Mouse (Mus musculus): ENCODE data around the gene Clasrp. TPM values are rescaled to one million over a fixed set of nuclear protein-coding genes. Genes with fewer than 3 reads are reported as not detected.
"Not testable (repeated sequence)": the region's sequence is repeated elsewhere in the genome, so short reads cannot be mapped to it uniquely, and the experiment has no call there.

The Clasrp gene
- polyA plus RNA-seq, 1 experiment: 140 TPM

- Histone ChIP-seq H3K4me3 (ENCODE audit: insufficient read depth, low read length) (no peak overlapping the region), H3K4me1 (ENCODE audit: control insufficient read depth, insufficient read depth, low read length) (no peaks in the 10 kb centered on the region), H3K27ac (ENCODE audit: insufficient read depth, low read length) (no peak overlapping the region)
- TF ChIP-seq POLR2A (IDR thresholded peaks at IDR 0.05; ENCODE audit: extremely low read depth, insufficient read depth, low read length) (no peak), CTCF (IDR thresholded peaks at IDR 0.05; ENCODE audit: extremely low read depth, insufficient read depth, low read length) (no peak)
Measured at GRCm38 (mm10) chr7:19615036-19615577, 10.8 kb upstream of the Clasrp start.

DNA sequence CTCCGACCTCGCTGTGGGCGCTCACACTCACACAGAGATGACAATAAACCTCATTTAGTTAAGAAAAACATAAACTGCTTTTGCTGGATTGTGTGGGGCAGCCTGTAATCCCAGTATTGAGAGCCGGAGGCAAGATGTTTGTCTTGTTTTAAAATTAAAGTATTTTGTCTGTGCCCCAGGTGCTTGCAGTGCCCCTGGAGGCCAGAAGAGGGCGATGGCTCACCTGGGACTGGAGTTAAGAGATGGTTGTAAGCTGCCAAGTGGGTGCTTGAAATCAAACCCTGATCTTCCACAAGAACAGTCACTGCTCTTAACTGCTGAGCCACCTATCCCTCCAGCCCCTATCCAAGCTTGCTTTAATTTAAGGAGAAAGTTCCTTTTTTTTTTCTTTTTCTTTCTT, 6.7 kb upstream of the Clasrp start:
- Histone ChIP-seq H3K4me3 (ENCODE audit: insufficient read depth, low read length) (no peak overlapping the region), H3K4me1 (ENCODE audit: control insufficient read depth, insufficient read depth, low read length) (no peaks in the 10 kb centered on the region), H3K27ac (ENCODE audit: insufficient read depth, low read length) (no peak overlapping the region)
- no peak for TF ChIP-seq POLR2A (IDR thresholded peaks at IDR 0.05; ENCODE audit: extremely low read depth, insufficient read depth, low read length)
- TF ChIP-seq CTCF (IDR thresholded peaks at IDR 0.05; ENCODE audit: extremely low read depth, insufficient read depth, low read length): no peak

DNA sequence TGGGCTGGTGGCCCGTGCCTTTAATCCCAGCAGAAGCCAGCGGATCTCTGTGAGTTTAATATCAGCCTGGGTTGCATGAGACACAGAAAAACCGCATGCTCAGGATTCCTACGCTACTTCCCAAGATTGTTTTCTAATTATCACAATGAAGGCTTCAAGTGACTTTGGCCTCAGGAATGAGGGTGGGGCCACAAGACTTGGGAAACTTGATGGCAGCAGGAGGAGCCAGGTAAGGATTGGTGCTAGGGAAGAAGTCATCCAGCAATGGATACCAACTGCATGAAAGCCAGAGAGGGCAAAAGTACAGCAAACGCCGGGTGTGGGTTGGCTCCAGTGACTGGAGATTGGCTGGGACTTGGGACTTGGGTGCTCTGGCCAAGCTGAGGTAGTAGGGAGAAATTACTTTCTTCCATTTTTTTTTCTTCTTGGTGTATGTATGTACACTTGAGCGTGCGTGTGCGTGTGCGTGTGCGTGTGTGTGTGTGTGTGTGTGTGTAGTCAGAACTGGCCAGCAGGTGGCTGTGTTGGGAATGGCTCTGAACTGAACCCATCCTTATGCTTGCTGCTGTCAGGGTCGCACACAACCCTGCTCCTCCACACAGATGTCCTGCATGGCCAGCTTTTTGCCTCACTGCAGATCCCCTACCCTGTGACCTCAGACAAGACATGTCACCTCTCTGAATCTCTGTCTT, 5.5 kb upstream of the Clasrp start:
- no peak overlapping the region for H3K27ac ChIP-seq (ENCODE audit: insufficient read depth, low read length)
- H3K4me1 ChIP-seq (ENCODE audit: control insufficient read depth, insufficient read depth, low read length): no peaks in the 10 kb centered on the region
- TF ChIP-seq CTCF (IDR thresholded peaks at IDR 0.05; ENCODE audit: extremely low read depth, insufficient read depth, low read length) (no peak), POLR2A (IDR thresholded peaks at IDR 0.05; ENCODE audit: extremely low read depth, insufficient read depth, low read length) (no peak)
- H3K4me3 ChIP-seq (ENCODE audit: insufficient read depth, low read length): no peak overlapping the region

DNA sequence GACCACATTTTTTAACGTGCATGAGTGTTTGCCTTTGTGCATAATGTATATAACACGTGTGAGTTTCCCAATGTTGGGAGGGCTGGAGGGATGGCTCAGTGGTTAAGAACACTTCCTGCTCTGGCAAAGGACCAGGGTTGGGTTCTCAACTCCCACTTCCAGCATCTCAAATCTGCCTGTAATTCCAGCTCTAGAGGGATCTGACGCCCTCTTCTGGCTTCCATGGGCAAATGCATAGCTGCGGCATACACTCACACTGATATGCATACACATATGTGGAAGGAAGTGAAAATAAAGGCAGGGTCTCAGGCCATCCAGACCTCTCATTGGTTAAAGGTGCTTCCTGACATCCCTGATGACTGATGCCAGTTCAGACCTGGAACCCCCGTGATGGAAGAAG, 3.0 kb upstream of the Clasrp start:
- H3K4me1 ChIP-seq (ENCODE audit: control insufficient read depth, insufficient read depth, low read length): peaks cover 9% of the 10 kb centered on the region
- TF ChIP-seq POLR2A (IDR thresholded peaks at IDR 0.05; ENCODE audit: extremely low read depth, insufficient read depth, low read length) (no peak), CTCF (IDR thresholded peaks at IDR 0.05; ENCODE audit: extremely low read depth, insufficient read depth, low read length) (no peak)
- H3K4me3 ChIP-seq (ENCODE audit: insufficient read depth, low read length): no peak overlapping the region
- H3K27ac ChIP-seq (ENCODE audit: insufficient read depth, low read length): no peak overlapping the region

DNA sequence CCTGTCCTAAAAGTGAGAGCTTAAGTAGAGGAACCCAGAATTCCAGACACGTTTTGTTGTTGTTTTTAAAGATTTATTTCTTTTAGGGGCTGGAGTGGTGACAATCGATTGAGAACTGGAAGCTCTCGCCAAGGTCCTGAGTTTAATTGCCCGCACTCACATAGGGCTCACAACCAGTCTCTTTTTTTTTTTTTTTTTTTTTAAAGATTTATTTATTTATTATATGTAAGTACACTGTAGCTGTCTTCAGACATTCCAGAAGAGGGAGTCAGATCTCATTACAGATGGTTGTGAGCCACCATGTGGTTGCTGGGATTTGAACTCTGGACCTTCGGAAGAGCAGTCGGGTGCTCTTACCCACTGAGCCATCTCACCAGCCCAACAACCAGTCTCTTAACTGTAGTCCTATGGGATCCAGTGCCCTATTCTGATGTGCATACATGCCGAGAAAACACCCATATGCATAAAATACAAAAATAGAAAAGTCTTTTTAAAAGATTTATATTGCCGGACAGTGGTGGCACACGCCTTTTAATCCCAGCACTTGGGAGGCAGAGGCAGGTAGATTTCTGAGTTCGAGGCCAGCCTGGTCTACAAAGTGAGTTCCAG, 424 bp upstream of the Clasrp start:
- H3K27ac ChIP-seq (ENCODE audit: insufficient read depth, low read length): not testable (repeated sequence)
- H3K4me1 ChIP-seq (ENCODE audit: control insufficient read depth, insufficient read depth, low read length): peaks cover 14% of the 10 kb centered on the region
- H3K4me3 ChIP-seq (ENCODE audit: insufficient read depth, low read length): peak overlapping the region; percentile 95

- H3K4me3 ChIP-seq (ENCODE audit: insufficient read depth, low read length): peak overlapping the region; percentile 95; the same call in 1 of the 2 replicates
Measured at GRCm38 (mm10) chr7:19603055-19603454, 1.2 kb downstream of the Clasrp start.

GRCm38 (mm10) chr7:19600562-19600961, 3.7 kb downstream of the Clasrp start:
- Histone ChIP-seq H3K27ac (ENCODE audit: insufficient read depth, low read length) (0 out of 2 replicates have a peak overlapping the region, but pooled peaks have one; percentile 75), H3K4me1 (ENCODE audit: control insufficient read depth, insufficient read depth, low read length) (peaks cover 14% of the 10 kb centered on the region), H3K4me3 (ENCODE audit: insufficient read depth, low read length) (no peak overlapping the region)
- TF ChIP-seq CTCF (IDR thresholded peaks at IDR 0.05; ENCODE audit: extremely low read depth, insufficient read depth, low read length) (no peak), POLR2A (IDR thresholded peaks at IDR 0.05; ENCODE audit: extremely low read depth, insufficient read depth, low read length) (no peak)

More at GRCm38 (mm10) chr7:19603055-19603454, 1.2 kb downstream of the Clasrp start:
- Histone ChIP-seq H3K27ac (ENCODE audit: insufficient read depth, low read length) (no peak overlapping the region; the same call in 1 of the 2 replicates), H3K4me1 (ENCODE audit: control insufficient read depth, insufficient read depth, low read length) (peaks cover 14% of the 10 kb centered on the region)
- no peak for TF ChIP-seq POLR2A (IDR thresholded peaks at IDR 0.05; ENCODE audit: extremely low read depth, insufficient read depth, low read length)
- no peak for TF ChIP-seq CTCF (IDR thresholded peaks at IDR 0.05; ENCODE audit: extremely low read depth, insufficient read depth, low read length)

DNA sequence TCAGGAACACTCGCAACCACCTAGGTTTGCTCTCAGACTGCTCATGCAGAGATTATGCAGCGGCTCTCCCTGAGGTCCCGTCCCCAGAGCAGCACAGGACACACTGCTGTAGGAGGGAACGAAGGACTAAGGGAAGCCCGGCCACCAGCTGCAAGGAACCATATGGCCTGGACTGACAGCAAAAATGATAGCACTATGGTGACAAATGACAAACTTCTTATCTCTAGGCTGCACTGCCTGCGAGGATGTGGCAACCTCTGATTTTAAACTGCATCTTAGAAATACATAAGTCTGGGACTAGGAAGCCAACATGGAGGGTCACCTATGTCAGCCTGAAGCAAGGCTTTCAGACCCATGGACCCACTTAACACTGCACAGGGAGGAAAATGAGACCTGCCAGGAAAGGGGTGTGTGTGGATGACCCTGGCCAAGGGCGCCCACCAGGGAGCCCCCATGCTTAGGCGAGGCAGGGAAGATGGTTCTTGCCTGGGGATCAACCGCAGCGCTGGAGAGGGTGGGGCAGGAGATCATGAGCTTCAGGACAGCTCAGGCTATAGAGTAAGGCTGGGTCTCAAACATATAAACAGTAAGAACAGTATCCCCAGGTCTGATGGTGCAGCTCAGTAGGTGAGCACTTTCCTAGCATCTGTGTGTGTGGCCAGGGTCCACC, 11.1 kb downstream of the Clasrp start:
- H3K27ac ChIP-seq (ENCODE audit: insufficient read depth, low read length): no peak overlapping the region
- TF ChIP-seq CTCF (IDR thresholded peaks at IDR 0.05; ENCODE audit: extremely low read depth, insufficient read depth, low read length): no peak
- TF ChIP-seq POLR2A (IDR thresholded peaks at IDR 0.05; ENCODE audit: extremely low read depth, insufficient read depth, low read length): no peak
- no peak overlapping the region for H3K4me3 ChIP-seq (ENCODE audit: insufficient read depth, low read length)
- peaks cover 3% of the 10 kb centered on the region for H3K4me1 ChIP-seq (ENCODE audit: control insufficient read depth, insufficient read depth, low read length)

DNA sequence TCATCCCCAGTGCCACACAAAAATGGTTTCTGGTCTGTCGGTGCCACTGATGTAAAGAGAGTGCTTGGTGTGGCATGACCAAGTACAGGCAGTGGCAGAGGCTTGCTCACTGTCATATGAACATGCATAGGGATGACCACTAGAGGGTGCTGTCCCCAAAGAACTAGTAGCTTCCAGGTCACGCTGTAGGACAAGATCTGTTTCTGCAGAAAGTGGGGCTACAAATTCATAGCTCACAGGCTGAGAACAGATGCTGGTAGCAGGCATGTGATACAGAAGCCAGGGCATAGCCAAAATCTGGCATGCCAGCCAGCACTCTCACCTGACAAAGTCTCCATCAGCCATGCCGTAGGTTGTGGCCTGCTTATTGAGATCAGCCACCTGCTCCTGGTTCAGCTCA, 14.4 kb downstream of the Clasrp start:
- TF ChIP-seq CTCF (IDR thresholded peaks at IDR 0.05; ENCODE audit: extremely low read depth, insufficient read depth, low read length) (peak; percentile 83), POLR2A (IDR thresholded peaks at IDR 0.05; ENCODE audit: extremely low read depth, insufficient read depth, low read length) (no peak)
- H3K4me3 ChIP-seq (ENCODE audit: insufficient read depth, low read length): no peak overlapping the region
- no peak overlapping the region for H3K27ac ChIP-seq (ENCODE audit: insufficient read depth, low read length)
- peaks cover 3% of the 10 kb centered on the region for H3K4me1 ChIP-seq (ENCODE audit: control insufficient read depth, insufficient read depth, low read length)
